Mouse (Mus musculus) c-Kit-positive CD71-negative TER-119-negative erythroid progenitor cells, embryonic 14.5 days (primary cell): ENCODE results near the gene Gm3336.

Experiments used
- DNase-seq: peaks from one replicate; pipeline ENCODE4 v3.0.0-alpha.2; 2013; ENCODE audit warnings: low read depth

Gm3336 gene

DNA sequence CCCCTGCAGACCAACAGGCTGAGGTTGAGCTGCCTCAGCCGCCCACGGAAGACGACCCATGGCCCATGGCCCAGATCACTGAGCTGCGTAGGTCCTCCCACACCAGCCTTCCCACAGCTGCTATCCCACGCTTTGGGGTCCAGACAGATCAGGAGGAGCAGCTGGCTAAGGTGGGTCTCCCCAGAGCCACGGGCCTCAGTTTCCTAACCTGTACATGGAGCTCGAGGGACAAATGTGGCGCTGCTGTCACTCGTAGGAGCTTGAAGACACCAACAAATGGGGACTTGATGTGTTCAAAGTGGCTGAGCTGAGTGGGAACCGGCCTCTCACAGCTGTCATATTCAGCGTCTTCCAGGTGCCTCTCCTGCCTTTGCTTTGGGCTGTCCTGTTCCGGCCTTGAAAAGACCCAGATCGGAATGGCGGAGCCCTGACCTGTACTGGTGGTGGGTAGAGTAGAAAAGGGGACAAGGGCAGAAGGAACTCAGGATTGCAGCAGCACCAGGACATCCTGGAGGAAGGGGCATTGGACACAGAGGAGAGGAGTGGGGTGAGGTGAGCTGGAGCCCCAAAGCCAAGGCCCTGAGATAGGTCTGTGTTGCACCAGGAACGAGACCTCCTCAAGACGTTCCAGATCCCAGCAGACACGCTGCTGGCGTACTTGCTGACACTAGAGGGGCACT lies 29.0 kb downstream of the Gm3336 start:
- no peak for DNase-seq

DNA sequence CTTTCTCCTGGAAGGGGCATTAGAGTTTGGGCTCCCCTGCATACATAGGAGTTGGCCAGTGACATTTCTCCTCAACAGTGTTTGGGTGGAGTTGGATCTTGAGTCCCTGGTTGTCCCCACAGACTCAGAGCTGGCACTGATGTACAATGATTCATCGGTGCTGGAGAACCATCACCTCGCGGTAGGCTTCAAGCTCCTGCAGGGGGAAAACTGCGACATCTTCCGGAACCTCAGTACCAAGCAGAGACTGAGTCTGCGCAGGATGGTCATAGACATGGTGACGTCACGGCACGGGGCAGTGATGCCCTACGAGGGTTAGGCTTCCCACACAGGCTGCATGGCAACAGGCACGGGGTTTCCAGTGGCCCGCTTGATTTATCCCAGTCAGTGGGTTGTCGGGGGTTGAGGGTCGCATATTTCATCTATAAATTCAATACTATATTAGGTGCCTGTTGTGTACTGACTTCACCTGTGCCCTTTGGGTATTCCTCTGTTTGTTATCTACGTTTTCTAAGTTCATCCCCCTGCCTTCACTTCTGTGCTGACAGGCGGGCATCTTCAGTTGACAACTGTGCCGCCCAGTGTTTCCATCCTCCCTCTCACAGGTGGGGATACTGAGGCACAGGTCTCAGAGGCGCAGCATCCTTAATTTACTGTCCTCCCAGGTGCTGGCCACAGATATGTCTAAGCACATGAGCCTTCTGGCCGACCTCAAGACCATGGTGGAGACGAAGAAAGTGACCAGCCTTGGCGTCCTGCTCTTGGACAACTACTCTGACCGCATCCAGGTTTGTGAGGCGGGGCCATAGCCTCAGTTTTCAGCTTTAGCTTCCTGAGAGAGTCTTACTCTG lies 30.1 kb downstream of the Gm3336 start:
- DNase-seq: no peak

DNA sequence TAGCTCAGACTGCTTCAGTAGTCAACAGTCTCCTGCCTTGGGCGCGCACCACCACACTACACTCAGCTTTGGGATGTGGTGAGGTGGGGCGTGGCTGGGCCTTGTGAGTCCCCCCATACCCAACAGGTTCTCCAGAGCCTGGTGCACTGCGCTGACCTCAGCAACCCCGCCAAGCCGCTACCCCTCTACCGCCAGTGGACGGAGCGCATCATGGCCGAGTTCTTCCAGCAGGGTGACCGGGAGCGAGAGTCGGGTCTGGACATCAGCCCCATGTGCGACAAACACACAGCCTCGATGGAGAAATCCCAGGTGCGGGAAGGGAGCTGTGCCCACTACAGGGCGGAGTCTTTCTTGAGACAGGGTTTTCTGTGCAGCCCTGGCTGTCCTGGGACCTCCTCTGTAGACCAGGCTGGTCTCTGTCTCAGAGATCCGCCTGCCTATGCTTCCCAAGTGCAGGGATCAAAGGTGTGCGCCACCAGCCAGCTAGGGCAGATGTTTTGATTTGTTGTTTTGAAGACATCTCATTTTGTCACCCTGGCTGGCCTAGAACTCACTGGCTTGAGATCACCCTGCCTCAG lies 30.8 kb downstream of the Gm3336 start:
- no peak for DNase-seq

DNA sequence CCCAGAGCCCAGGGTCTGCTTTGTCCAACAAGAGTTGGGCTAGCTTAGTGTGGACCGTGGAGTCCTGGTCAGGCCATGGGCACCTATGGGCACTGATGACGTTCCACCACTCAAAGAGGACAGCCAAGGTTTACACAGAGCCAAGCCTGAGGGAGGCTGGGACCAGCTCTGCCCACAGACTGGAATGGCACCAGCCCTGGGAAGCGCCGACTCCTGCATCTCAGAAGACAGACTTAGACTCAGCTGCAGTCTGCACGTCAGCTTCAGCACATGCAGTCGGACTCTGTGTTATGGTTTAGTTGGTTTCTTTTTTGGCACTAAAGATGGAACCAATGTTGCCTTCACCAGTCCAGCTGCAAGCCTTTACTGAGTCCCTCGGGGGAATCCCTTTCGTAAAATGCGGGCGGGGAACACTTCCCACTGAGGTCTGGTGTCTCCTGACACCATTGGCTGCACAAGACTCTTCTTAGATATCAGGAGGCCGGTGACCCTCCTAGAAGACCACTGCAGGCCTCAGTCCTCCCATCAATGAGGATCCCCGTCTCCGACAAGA lies 31.9 kb downstream of the Gm3336 start:
- DNase-seq: no peak

DNA sequence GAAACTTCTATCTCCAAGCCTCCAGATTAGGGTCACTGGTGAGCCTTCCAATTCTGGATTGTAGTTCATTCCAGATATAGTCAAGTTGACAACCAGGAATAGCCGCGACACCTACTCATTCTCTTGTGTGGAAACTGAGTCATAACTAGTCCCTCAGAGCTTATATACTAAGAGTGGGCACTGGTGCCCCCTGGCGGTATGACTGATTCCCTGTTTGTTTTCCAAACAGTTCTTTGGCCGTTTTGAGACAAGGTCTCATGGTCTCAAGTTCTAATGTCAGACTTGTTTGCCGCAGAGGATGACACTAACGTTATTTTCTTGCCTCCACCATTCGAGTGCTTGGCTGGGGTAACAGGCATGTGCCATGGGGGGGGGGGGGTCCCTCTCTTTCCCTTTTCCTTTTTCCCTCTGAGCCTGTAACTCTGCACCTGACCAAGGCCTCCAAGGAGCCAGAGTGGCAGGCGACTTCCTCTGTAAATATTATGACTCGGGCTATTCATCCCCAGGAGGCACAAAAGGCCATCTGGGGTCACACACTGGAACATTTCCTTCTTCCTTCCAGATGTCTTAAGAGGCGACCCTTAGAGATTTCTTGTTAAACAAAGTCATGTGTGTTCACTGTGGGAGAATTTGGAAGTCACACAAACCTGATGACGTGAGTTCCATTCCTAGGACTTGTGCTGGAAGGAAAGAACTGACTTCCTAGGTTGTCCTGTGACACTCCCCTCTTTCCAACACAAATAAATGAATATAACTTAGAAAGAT lies 33.8 kb downstream of the Gm3336 start:
- no peak for DNase-seq

DNA sequence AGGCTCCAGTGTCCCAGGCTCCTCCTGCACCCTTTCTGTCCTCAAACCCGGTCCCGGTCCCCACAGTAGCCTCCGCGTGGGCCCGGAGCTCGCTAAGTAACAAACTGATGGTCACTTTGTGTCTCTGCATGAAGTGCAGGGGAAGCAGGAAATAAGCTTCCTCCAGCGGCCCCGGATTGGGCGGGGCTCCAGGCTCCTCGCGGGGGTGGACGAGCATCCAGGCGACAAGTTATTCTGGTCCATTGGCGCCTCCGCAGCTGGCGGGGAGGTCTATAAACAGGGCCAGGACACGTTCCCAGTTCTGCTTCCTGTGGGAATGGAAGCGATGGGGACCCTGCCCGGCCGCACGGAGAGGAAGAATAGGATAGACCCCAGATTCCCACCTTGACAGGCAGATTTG lies 34.8 kb downstream of the Gm3336 start:
- no peak for DNase-seq

DNA sequence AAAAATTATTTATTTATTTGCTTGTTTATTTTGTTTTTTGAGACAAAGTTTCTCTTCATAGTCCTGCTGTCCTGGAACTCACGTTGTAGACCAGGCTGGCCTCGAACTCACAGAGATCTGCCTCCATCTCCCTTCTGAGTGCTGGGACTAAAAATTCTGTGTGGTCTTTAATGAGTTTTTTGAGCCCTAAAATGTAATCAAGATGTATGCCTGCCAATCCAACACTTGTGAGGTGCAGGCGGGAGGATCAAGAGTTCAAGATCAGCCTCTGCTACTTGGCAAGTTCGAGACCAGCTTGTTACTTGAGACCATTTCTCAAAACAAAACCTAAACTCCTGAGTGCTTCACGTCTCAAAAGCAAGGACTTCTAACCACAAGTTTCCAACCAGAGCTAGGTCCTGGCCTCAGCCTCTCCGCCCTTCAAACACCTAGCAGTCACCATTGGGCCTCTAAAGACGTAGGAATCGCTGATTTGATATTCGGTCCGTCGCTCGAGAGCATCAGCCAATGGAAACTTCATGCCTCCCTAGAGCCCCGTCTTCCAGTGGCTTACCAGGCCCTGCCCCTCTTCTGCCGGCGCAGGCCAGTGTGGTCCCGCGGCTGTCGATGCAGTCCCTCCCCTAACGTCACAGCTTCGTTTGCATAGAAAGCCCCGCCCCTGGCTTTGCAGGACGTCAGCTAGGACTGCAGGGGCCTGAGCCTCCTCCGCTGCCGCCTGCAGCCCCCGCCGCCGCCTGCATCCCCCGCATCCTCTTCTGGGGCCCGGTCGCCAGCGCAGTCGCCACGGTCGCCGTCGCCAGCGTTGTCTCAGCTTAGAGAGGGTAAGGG lies 35.9 kb downstream of the Gm3336 start, which contains the start of gene Rab3a:
Gene Rab3a, plus strand, starts transcription at position 637 of the 828 bp plus-strand sequence.
- peak; percentile 95 for DNase-seq

DNA sequence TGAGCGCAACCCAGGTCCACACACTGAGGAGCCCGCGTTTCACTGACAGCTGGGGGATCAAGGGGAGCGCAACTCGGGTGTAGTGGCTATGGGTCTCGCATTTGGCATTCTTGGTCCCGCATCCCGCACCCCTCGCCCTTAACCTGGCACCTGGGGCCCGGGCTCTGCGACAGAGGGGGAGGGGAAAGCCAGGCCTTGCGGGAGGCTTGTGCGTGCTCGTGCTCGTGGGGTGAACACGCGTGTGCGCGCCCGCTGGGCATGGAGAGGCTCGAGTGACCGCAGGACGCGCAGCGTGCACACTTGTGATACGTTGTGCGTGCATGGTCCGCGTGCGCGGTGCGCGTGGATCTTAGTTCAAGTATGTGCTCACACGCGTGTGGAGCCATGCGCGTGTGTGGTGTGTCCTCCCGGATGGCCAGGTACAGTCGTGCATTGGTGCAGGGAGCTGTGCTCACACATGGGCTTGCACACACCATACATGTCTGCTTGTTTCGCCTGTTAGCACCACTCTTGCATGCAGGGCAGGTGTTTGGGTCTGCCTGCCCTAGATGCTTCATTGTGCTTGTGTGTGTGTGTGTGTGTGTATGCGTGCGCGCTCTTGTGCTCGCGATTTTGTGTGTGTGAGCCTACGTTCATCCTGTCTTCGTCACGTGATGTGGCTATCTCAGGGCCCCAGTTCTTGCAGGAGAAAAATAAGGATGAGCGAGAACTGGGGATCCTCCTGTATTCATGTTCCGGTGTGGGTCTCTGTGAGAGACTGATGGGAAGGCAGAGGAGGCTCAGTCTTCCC lies 36.7 kb downstream of the Gm3336 start:
- DNase-seq: no peak

DNA sequence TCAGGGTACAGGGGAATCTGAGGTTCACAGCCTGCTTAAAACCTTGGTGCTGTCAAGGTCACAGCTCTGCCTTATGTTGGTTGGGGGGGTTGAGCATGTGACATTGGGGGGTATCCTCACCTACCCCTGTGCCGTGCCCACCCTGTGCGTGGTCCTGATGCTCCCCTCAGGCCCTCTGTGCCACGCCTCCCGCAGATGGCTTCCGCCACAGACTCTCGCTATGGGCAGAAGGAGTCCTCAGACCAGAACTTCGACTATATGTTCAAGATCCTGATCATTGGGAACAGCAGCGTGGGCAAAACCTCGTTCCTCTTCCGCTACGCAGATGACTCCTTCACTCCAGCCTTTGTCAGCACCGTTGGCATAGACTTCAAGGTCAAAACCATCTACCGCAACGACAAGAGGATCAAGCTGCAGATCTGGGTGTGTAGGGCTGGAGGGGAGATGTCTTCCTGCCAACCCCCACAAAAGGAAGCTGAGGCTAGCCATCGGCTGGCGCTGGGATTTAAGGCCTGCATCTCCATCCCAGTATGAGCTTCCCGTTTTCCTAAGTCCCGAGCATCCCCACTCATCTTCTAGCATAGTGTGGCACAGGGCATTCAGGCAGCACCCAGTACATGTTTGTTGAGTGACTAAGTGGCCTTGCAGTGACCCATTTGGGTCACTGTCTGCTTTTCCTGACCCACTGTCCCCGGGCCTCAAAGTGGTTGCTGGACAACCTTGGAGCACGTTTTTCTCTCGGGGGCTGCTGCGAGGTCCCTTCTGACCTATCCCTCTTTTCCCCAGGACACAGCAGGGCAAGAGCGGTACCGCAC lies 37.5 kb downstream of the Gm3336 start:
- DNase-seq: no peak

DNA sequence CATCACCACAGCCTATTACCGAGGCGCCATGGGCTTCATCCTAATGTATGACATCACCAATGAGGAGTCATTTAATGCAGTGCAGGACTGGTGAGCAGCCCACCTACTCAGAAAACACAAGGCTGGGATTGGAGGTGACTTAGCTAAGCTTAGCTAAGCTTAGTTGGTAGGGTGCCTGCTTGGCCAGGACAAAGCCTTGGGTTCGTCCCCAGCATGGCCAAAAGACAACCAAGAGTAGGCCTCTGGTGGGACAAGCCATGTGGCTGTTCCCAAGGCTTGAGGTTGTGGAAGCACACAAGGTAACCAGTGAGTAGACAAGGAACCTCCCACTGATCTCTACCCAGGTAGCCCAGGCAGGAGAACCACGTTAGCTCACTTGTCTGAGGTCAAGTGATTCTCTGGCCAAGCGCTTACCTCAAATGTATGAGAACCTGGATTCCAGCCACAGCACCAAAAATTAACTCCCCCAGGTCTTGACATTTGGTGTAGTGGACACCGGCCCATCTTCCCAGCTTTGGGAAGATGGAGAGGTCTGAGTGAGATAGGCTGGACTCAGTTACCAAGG lies 38.2 kb downstream of the Gm3336 start:
- DNase-seq: no peak

DNA sequence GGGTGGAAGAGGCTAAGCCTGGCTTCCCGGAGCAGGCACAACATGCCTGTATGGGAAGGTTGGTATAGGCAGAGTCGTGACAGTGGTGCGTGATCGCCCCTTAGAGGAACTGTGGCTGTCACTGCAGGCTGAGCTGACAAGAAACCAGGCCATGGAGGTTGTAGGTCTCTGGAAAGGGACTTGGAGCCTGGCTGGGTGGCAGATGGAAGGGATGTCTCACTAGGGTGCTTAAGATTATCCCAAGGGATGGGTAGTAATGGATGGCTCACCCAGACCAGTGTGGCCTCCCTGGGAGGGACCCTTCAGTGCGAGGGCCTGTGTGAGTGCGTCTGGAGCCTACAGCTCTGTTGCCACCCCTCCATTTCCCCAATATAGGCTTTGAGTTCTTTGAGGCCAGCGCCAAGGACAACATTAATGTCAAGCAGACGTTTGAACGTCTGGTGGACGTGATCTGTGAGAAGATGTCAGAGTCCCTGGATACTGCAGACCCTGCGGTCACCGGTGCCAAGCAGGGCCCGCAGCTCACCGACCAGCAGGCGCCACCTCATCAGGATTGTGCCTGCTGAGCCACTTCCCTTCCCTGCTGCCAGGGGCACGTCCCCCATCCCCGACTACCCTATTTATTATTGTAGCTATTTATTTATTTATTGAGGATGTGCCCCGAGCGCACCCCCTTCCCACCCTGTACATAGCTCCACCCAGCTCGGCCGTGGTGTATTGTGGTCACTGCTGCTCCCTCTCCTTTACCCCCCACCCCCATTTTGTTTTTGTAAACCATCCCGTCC lies 39.4 kb downstream of the Gm3336 start:
- no peak for DNase-seq

DNA sequence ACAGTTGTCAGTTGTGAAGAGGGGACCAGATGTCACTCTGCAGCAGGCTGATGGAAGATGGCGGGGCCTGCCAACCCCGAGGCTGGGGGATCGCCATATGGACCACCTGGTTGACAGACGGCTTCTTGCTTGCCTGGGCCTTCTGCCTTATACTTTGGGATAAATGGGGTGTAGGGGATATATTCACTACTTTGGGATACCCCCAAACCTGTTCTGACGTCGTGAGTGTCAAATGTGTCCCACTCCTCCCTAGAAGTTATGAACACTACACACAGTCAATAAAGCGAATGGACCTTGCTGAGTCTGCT lies 39.9 kb downstream of the Gm3336 start:
- DNase-seq: no peak

DNA sequence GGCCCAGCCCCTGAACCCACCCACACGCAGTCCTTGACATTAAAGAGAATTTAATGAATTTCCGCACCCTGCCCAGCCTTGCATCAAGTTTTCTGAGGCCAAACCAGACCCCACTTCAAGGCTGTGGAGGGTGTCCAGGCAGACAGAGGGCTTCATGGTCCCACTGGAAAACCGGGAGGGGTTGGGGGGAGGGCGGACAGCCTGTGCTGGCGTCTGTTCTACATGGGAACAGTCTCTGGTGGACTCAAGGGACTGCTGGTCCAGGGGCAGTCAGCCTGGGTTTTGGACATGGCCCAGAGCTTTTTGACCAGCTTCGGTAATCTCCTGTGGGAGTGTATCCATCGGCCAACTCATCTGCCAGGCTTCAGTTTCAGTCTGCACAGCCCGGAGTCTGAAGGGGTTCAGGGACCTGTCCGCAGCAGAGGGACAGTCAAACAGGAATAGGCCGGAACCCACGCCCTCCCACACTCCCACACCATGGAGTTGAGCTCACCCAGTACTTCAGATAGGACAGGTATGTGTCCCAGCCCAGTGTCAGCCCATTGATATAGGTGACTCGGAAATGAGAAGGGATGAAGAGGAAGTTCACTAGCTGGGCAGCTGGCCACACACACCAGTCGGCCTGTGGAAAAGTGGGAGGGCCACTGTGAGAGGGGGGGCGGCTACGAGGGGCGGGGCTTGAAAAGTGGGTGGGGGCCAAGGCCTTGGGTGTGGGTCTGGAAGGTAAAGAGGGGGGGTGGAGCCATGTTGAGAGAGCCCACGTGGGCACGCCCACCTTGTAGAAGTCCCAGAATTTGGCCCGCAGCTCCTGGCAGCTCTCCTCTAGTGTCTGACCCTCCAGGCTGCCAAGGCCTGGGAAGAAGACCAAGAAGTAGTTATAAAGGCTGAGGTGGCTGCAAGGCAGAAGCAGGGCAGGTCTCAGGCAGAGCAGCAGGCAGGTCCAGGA lies 40.5 kb downstream of the Gm3336 start:
- DNase-seq: no peak

DNA sequence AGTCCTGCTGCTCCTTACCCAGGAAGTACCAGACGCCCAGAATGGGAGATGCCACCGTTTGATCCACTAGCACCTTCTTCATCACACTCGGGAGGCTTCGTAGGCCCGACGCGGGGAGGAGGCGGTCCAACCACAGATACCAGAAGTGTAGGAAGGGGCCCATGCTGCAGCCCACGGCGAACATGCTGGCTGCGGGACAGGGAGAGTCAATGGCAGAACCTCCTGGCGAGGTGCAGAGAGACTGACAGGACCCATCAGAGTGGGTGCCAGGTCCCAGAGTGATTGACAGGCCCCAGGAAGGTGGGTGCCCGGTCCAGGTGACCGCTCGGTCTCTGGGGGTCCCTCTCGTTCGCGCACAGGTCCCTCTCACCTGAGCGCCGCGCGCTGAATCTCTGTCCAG lies 42.0 kb downstream of the Gm3336 start:
- DNase-seq: no peak

DNA sequence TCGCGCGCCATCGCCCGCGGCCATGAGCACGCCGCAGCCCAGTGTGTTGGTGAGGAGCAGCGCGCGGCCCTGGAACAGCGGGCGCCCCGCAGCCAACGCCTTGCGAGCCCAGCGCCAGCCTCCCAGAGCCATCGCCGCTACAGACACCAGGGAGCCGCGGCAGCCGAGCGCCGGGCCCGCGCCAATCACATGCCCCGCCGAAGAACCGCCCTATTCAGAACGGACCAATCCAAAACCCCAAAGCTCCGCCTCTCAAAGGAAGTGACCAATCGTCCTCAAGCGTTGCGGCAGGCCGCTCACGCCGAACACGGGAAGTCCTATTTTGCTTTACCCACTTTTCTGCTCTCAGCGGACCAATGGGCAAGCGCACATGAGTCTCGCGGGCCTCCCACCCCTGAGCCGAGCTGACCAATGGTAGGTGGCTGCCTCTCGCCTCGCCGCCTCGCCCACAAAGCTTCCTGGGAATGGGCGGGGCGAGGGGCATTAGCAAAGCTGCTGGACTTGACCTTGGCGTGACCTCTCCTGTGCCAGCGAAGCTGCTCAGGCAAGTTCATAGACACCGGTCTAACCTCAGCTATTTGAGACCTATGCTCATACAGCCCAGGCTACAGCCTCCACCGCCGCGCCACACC lies 42.5 kb downstream of the Gm3336 start, which contains the start of gene Mpv17l2:
Gene Mpv17l2, minus strand, starts transcription at position 172 of the 632 bp plus-strand sequence.
- peak; percentile 96 for DNase-seq

DNA sequence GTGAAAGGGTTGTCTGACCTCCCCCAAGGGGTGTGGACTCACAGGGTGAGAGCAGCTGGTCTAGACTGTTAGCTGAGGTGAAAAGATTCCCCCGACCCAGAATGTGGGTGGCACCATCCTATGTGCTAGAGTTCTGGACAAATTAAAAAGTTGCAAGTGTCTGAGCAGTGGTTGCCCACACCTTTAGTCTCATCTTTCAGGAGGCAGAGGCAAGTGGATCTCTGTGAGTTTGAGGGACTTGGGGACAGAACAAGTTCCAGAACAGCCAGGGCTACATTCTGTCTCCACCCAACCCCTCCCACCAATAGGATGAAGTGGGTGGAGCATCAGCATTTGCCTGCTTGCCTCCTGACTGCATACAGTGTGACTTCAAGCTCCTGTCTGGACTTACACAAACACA lies 43.8 kb downstream of the Gm3336 start:
- DNase-seq: no peak

DNA sequence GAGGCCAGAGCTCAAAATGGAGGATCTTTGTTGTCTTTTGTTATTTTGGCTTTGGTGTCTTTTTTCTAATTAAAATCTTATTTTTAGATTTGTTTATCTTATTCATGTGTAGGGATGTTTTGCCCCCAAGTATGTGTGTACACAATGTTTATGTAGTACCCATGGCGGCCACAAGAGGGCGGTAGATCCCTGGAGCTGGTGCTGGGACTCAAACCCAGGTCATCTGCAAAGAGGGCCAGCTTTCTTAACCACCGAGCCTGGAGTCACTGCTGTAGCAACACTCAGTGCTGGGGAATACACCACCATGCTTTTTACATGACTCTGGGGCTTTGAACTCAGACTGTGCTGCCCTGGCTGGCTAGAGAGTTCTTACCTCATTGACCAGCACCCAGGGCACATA lies 45.0 kb downstream of the Gm3336 start:
- no peak for DNase-seq
